Mouse (Mus musculus) small intestine, adult 2 months (tissue): ENCODE data around the gene Smok3a.

Experiments used
- CTCF ChIP-seq: fragments of 200-500 bp; IDR thresholded peaks from 2 replicates; pipeline ENCODE4 v1.5.1; 2012; ENCODE audit warnings: low read depth, mild to moderate bottlenecking, control low read depth, inconsistent platforms, low read length, moderate library complexity, mixed read lengths; ENCODE audit not compliant: insufficient replicate concordance, insufficient read length; ENCODE audit errors: extremely low read depth
- POLR2A ChIP-seq: fragments of 200-500 bp; IDR thresholded peaks from 2 replicates; pipeline ENCODE4 v1.6.1; 2012; ENCODE audit warnings: low read depth, mild to moderate bottlenecking, control low read depth, inconsistent platforms, low read length, moderate library complexity

- TF ChIP-seq POLR2A = no peak
- TF ChIP-seq CTCF = no peak
Observed at GRCm38 (mm10) chr5:138009437-138009836, 11.6 kb upstream of the Smok3a start.
